Mouse (Mus musculus): Measurements from ENCODE around the gene Scrn2. TPM values are rescaled to one million over a fixed set of nuclear protein-coding genes. Genes with fewer than 3 reads are reported as not detected.

Scrn2 gene
- polyA plus RNA-seq, 2 experiments: 20.3 to 23.3 TPM

DNA sequence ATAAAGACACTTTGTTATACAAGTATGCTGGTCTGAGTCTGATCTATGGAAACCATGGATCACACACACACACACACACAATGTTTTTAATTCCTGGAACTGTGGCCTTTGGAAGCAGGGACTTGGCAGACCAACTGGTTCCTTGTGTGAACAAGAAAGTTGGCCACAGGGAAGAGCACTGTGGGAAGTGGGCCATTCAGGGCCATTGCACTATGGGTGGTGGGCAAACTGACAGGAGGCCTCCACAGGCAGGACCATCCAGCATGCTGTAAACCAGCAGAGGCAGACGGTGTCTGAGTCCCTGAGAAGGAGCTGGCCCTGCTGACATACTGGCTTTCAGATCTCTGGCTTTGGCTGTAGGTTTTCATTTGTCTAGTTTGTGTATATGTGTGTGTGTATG lies 39.6 kb downstream of the Scrn2 start:
- ATAC-seq (ENCODE audit: low FRiP score, low read depth) (no peak), DNase-seq (ENCODE audit: low spot score) (no peak)
- no peak overlapping the region for H3K27ac ChIP-seq (replicated peaks; ENCODE audit: low read depth, low read length)
- 19% methylated on average over 1 of the region's 1 CpGs for WGBS
- H3K9me3 ChIP-seq (ENCODE audit: control insufficient read depth, low read length): no peaks in the 10 kb centered on the region
- no peaks in the 10 kb centered on the region for H3K4me1 ChIP-seq (ENCODE audit: control insufficient read depth, insufficient read depth, low read length)
- no peaks in the 10 kb centered on the region for H3K27me3 ChIP-seq (ENCODE audit: control insufficient read depth, insufficient read depth, low read length)
- no peak overlapping the region for H3K9ac ChIP-seq (ENCODE audit: low read depth, low read length, severe bottlenecking)
- peaks cover 24% of the 10 kb centered on the region for H3K36me3 ChIP-seq (ENCODE audit: control insufficient read depth, insufficient read depth, low read length)
- no peak overlapping the region for H3K4me2 ChIP-seq (replicated peaks; ENCODE audit: low read depth, low read length, severe bottlenecking)
- no peak for TF ChIP-seq POLR2A (IDR thresholded peaks at IDR 0.05; ENCODE audit: borderline replicate concordance, extremely low read depth, insufficient read depth, insufficient read length)
- no peak overlapping the region for H3K4me3 ChIP-seq (replicated peaks; ENCODE audit: low read length)

DNA sequence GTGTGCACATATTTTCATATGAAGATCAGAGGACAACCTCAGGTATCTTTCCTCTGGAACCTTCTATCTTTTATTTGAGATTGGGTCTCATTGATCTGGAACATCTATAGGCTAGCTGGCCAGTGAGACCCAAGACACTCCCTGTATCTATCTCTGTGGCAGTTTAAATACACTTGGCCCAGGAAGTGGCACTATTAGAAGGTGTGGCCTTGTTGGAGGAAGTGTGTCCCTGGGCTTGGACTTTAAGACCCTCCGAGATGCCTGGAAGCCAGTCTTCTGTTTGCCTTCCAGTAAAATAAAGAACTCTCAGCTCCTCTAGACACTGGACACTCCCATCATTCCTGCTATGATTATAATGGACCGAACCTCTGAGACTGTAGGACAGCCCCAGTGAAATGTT lies 40.0 kb downstream of the Scrn2 start:
- no peaks in the 10 kb centered on the region for H3K9me3 ChIP-seq (ENCODE audit: control insufficient read depth, low read length)
- H3K27me3 ChIP-seq (ENCODE audit: control insufficient read depth, insufficient read depth, low read length): no peaks in the 10 kb centered on the region
- 96% methylated on average over 2 of the region's 2 CpGs for WGBS
- no peak overlapping the region for H3K4me2 ChIP-seq (replicated peaks; ENCODE audit: low read depth, low read length, severe bottlenecking)
- ATAC-seq (ENCODE audit: low FRiP score, low read depth) (no peak), DNase-seq (ENCODE audit: low spot score) (no peak)
- H3K36me3 ChIP-seq (ENCODE audit: control insufficient read depth, insufficient read depth, low read length): peaks cover 23% of the 10 kb centered on the region; the same call in 1 of the 2 replicates
- no peak overlapping the region for H3K4me3 ChIP-seq (replicated peaks; ENCODE audit: low read length)
- H3K4me1 ChIP-seq (ENCODE audit: control insufficient read depth, insufficient read depth, low read length): no peaks in the 10 kb centered on the region
- H3K27ac ChIP-seq (replicated peaks; ENCODE audit: low read depth, low read length): no peak overlapping the region
- TF ChIP-seq POLR2A (IDR thresholded peaks at IDR 0.05; ENCODE audit: borderline replicate concordance, extremely low read depth, insufficient read depth, insufficient read length): no peak
- no peak overlapping the region for H3K9ac ChIP-seq (ENCODE audit: low read depth, low read length, severe bottlenecking)

DNA sequence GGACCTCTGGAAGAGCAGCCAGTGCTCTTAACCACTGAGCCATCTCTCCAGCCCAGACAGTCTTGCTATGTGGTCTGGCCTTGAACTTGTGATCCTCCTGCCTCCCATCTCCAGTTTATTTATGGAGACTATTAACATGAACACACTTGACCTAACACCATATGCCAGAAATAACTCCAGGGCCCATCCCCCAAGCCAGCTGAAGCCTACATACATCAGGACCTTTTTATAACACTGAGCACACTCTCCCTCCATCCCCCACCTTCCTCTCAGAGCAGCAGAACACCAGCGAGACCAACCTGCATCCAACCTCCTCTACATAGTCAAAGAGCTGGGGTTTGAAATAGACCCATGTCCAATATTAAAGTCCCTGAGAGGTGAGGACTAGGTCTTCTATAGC lies 41.4 kb downstream of the Scrn2 start:
- no peak overlapping the region for H3K27ac ChIP-seq (replicated peaks; ENCODE audit: low read depth, low read length)
- no peak overlapping the region for H3K4me2 ChIP-seq (replicated peaks; ENCODE audit: low read depth, low read length, severe bottlenecking)
- no peak for ATAC-seq (ENCODE audit: low FRiP score, low read depth)
- TF ChIP-seq POLR2A (IDR thresholded peaks at IDR 0.05; ENCODE audit: borderline replicate concordance, extremely low read depth, insufficient read depth, insufficient read length): no peak
- H3K27me3 ChIP-seq (ENCODE audit: control insufficient read depth, insufficient read depth, low read length): no peaks in the 10 kb centered on the region
- no peak overlapping the region for H3K4me3 ChIP-seq (replicated peaks; ENCODE audit: low read length)
- H3K9me3 ChIP-seq (ENCODE audit: control insufficient read depth, low read length): no peaks in the 10 kb centered on the region
- 67% methylated on average over 1 of the region's 1 CpGs for WGBS
- peaks cover 15% of the 10 kb centered on the region; the same call in 1 of the 2 replicates for H3K36me3 ChIP-seq (ENCODE audit: control insufficient read depth, insufficient read depth, low read length)
- no peak overlapping the region for H3K9ac ChIP-seq (ENCODE audit: low read depth, low read length, severe bottlenecking)
- no peaks in the 10 kb centered on the region for H3K4me1 ChIP-seq (ENCODE audit: control insufficient read depth, insufficient read depth, low read length)
- DNase-seq (ENCODE audit: low spot score): no peak

DNA sequence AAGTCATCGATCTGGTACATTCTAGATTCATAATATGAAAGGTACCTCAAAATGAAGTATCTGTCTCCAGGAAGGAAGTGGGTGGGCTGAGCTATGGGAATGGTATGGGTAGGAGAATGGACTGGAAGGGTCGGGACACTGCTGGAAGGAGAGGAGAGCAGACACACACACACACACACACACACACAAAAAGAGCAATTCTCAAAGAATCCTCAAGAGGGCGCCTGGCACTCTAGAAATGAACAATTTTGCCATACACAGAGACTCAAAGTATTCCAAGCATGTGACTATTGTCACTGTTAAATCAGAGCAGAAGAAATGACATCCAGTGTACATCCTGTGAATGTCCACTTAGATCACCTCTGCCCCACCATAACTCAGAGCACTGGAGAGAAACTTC lies 42.8 kb downstream of the Scrn2 start:
- DNase-seq (ENCODE audit: low spot score): peak; percentile 75
- Histone ChIP-seq H3K27me3 (ENCODE audit: control insufficient read depth, insufficient read depth, low read length) (no peaks in the 10 kb centered on the region), H3K9ac (ENCODE audit: low read depth, low read length, severe bottlenecking) (no peak overlapping the region), H3K36me3 (ENCODE audit: control insufficient read depth, insufficient read depth, low read length) (0 out of 2 replicates have a peak, but pooled peaks cover 6% of the 10 kb centered on the region), H3K4me2 (replicated peaks; ENCODE audit: low read depth, low read length, severe bottlenecking) (no peak overlapping the region), H3K9me3 (ENCODE audit: control insufficient read depth, low read length) (no peaks in the 10 kb centered on the region), H3K4me1 (ENCODE audit: control insufficient read depth, insufficient read depth, low read length) (no peaks in the 10 kb centered on the region), H3K27ac (replicated peaks; ENCODE audit: low read depth, low read length) (no peak overlapping the region), H3K4me3 (replicated peaks; ENCODE audit: low read length) (no peak overlapping the region)
- 30% methylated on average over 3 of the region's 3 CpGs for WGBS
- ATAC-seq (ENCODE audit: low FRiP score, low read depth): peak; percentile 53; the same call in 1 of the 2 replicates
- TF ChIP-seq POLR2A (IDR thresholded peaks at IDR 0.05; ENCODE audit: borderline replicate concordance, extremely low read depth, insufficient read depth, insufficient read length): no peak

DNA sequence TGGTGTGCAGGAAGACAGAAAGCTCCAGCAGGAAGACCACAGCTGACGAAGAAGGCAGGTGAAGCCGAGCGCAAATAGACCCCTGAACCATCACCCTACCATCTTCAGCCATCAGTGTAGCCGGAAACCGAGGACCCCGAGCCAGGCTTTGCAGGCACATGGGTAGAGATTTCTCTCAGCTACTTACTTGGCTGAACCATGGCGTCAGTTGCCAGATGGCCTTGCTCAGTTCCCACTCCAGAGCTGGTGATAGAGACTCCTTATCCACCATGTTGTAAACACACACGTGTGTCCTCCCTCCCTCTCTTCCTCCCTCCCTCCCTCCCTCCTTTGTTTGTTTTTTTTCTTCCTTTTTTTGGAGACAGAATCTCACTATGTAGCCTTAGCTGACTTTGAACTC lies 44.5 kb downstream of the Scrn2 start:
- H3K36me3 ChIP-seq (ENCODE audit: control insufficient read depth, insufficient read depth, low read length): no peaks in the 10 kb centered on the region
- ATAC-seq (ENCODE audit: low FRiP score, low read depth) (no peak), DNase-seq (ENCODE audit: low spot score) (no peak)
- no peak overlapping the region for H3K9ac ChIP-seq (ENCODE audit: low read depth, low read length, severe bottlenecking)
- 70% methylated on average over 8 of the region's 8 CpGs for WGBS
- no peaks in the 10 kb centered on the region for H3K27me3 ChIP-seq (ENCODE audit: control insufficient read depth, insufficient read depth, low read length)
- no peaks in the 10 kb centered on the region for H3K4me1 ChIP-seq (ENCODE audit: control insufficient read depth, insufficient read depth, low read length)
- H3K4me2 ChIP-seq (replicated peaks; ENCODE audit: low read depth, low read length, severe bottlenecking): no peak overlapping the region
- H3K9me3 ChIP-seq (ENCODE audit: control insufficient read depth, low read length): no peaks in the 10 kb centered on the region
- no peak overlapping the region for H3K27ac ChIP-seq (replicated peaks; ENCODE audit: low read depth, low read length)
- no peak for TF ChIP-seq POLR2A (IDR thresholded peaks at IDR 0.05; ENCODE audit: borderline replicate concordance, extremely low read depth, insufficient read depth, insufficient read length)
- no peak overlapping the region for H3K4me3 ChIP-seq (replicated peaks; ENCODE audit: low read length)

DNA sequence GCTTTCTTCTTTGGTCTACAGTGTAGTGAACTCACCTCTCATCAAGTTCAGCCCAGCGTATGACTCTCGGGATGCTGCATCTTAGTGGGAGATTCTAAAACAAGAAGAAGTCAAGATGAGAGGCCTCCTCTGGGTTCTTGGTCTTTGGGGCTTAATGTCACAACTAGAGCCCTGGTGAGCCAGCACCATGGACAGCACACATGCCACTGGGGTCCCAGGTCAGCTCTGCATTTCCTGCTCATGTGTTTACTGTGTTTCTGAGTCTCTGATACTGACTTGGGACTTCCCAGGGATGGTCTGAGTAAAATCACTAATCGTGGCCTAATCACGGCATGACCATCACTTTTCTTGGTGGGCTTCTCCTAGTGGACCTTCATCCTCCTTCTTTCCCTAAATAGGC lies 49.0 kb downstream of the Scrn2 start:
- H3K9ac ChIP-seq (ENCODE audit: low read depth, low read length, severe bottlenecking): no peak overlapping the region
- H3K36me3 ChIP-seq (ENCODE audit: control insufficient read depth, insufficient read depth, low read length): no peaks in the 10 kb centered on the region
- H3K4me1 ChIP-seq (ENCODE audit: control insufficient read depth, insufficient read depth, low read length): peaks cover 5% of the 10 kb centered on the region
- TF ChIP-seq POLR2A (IDR thresholded peaks at IDR 0.05; ENCODE audit: borderline replicate concordance, extremely low read depth, insufficient read depth, insufficient read length): no peak
- H3K9me3 ChIP-seq (ENCODE audit: control insufficient read depth, low read length): no peaks in the 10 kb centered on the region
- no peak for ATAC-seq (ENCODE audit: low FRiP score, low read depth)
- 46% methylated on average over 4 of the region's 4 CpGs for WGBS
- H3K27me3 ChIP-seq (ENCODE audit: control insufficient read depth, insufficient read depth, low read length): no peaks in the 10 kb centered on the region
- peak; percentile 38 for DNase-seq (ENCODE audit: low spot score)
- H3K4me3 ChIP-seq (replicated peaks; ENCODE audit: low read length): no peak overlapping the region
- no peak overlapping the region for H3K27ac ChIP-seq (replicated peaks; ENCODE audit: low read depth, low read length)
- no peak overlapping the region for H3K4me2 ChIP-seq (replicated peaks; ENCODE audit: low read depth, low read length, severe bottlenecking)
